Mouse (Mus musculus): ENCODE measurements at regions not wholly inside any gene's neighbourhood (a gene's known extent, or its start where the extent isn't known, plus 50 kb on each side); places are given as distances from the start of the nearest gene placed in this dataset.

- peak; percentile 14 for DNase-seq
Observed at GRCm38 (mm10) chr5:106318246-106318645, 139.7 kb downstream of the Barhl2 start.

- DNase-seq = no peak
Observed at GRCm38 (mm10) chr5:106313874-106314273, 144.1 kb downstream of the Barhl2 start.

GRCm38 (mm10) chr5:106301372-106301771 is 156.6 kb downstream of the Barhl2 start:
- DNase-seq = no peak

GRCm38 (mm10) chr5:106296721-106297120 is 161.2 kb downstream of the Barhl2 start:
- no peak for DNase-seq

DNA sequence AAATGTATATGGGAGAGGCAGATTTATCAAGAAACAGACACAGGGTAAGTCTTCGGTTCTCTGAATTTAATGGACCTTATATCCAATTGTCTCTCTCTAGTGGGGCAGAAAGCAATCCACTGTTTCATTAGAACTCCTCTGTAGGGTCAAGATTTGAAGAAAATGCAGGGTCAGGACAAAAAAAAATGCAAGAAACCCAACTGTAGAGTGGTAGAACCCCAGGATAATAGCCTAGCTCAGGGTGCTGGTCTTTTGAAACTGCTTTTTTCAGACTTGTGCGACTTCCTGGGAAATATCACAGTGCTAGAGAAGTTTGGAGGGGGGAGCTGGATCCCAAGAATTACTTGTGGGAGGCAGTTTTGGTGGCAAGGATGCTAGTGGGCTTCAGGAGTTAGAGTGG is 162.0 kb downstream of the Barhl2 start:
- no peak for DNase-seq

DNA sequence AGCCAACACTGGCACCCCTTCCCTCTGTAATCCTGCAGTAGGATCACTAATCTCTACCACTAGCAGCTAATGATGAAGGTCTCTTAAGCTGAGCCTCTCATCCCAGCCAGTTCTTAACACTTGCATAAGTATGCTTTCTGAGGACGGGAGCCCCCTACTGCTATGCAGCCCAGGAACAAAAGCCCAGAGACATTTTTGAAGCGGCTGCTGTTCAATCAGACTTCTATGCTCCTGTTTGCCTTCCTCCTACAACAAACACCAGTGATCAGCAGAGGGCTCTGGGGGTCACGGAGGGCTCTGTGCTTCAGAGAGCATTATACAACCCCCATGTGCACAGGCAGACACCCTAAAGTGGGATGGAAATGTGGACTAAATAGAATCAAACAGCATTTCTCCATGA is 162.4 kb downstream of the Barhl2 start:
- no peak for DNase-seq

DNA sequence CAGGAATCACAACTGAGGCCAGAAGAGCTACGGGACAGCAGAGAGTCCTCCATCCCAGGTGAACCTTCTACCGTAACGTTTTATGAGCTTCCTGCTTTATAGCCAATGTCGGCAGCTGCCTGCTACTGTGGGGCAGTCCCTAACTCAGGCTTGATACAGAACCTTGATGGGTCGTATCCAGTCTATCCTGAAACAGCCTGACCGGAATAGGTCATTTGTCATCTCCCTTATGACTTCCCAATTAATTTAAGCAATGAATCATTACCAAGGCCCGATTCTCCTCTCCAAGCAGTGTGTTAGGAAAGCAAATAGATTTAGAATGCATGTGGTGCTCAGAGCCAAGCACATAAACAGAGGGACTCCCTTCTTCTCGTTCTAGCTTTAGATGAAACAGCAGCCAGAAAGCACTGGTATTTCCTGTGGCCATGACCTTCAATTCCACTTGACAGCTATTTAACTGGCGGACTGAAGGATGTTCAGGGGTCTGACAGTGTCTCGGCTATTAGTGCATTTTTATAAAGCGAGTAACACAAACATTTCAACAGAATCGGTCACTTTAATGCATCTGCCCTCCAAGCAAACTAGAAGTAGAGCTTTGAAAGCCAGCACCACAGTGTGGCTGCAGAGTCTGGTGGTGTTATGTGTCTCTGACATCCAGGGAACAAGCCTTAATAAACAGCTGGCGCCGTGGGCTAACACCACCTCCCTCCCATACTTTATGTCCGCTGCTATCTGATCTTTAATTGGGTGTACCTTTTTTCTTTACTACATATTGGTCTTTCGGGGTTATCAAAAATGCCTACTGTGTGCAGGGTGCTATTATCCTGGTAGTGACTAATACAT is 165.4 kb downstream of the Barhl2 start:
- no peak for DNase-seq

DNA sequence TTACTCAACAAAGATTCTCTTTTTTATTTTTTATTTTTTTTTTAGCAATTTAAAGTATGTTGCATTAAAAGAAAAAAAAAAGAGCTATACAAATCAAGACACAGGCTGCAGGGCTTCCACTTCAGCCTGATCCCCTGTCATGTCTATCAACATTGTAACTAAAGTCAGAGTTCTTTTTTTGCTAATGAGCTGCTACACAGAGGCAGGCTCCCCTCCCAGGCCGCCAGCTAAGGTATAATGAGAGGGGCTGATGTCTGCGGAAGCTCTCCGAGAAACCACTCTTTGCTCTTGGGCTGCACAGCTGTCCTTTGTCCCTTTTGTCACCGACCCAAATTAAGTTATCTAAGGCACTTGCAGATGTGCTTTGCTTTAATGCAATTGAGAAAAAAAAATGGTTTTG is 172.8 kb downstream of the Barhl2 start:
- DNase-seq = no peak

- no peak for DNase-seq
Observed at GRCm38 (mm10) chr5:106284731-106285130, 173.2 kb downstream of the Barhl2 start.

- no peak for DNase-seq
Observed at GRCm38 (mm10) chr5:106282646-106283045, 175.3 kb downstream of the Barhl2 start.

DNA sequence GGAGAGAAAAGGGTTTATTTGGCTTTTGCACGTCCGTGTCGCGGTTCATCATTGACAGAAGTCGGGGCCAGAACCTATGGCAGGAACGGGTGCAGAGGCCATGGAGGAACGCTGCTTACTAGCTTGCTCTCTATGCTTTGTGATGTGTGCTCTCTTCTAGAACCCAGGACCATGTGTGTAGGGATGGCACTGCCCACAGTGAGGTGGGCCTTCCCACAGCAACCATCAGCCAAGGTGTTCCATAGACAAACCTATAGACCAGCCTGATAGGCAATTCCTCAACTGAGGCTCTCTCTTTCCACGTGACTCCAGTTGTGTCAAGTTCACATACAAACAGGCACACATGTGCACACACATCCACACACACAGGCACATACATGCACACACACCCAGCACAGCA is 180.2 kb downstream of the Barhl2 start:
- DNase-seq = no peak

GRCm38 (mm10) chr5:106277231-106277630 is 180.7 kb downstream of the Barhl2 start:
- DNase-seq = no peak

GRCm38 (mm10) chr5:106276186-106276585 is 181.8 kb downstream of the Barhl2 start:
- no peak for DNase-seq

DNA sequence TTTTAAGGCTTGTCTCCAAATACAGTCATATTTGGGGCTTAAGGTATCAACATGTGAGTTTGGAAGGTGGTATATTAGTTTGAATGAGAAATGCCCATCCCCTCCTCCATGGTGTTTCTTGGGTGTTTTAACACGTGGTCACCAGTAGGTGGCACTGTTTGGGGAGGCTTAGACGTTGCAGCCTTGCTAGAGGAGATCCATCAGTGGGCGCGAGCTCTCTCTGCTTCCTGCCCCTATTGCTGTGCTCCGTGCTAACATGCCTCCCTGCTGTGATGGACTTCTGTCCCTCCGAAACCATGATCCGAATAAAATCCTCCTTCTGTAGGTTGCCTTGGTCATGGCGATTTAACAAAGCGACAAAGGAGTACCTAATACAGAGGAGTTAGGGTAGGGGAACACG is 183.3 kb downstream of the Barhl2 start:
- DNase-seq = no peak

DNA sequence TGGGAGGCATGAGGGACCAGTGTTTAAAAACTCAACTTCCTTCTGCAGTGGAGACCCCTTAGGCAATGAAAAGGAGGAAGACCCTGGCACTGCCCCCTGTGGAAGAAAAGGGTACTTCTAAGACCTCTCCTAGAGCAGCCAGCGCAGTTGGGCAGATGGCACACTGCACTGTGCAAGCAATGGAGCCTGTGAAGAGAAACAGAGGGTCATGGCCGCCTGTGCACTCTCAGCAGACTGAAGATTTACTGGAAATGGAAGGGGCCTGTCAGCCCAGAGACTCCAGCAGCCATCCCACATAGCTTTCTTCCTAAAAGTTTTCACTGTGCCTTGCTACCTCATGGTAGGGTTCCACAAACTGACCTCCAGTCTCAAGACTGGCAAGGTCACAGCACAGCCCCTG is 193.4 kb downstream of the Barhl2 start:
- no peak for DNase-seq

- no peak for DNase-seq
Observed at GRCm38 (mm10) chr5:106257179-106257578, 200.8 kb downstream of the Barhl2 start.

- DNase-seq = no peak
Observed at GRCm38 (mm10) chr5:106229154-106229553, 228.8 kb downstream of the Barhl2 start.

DNA sequence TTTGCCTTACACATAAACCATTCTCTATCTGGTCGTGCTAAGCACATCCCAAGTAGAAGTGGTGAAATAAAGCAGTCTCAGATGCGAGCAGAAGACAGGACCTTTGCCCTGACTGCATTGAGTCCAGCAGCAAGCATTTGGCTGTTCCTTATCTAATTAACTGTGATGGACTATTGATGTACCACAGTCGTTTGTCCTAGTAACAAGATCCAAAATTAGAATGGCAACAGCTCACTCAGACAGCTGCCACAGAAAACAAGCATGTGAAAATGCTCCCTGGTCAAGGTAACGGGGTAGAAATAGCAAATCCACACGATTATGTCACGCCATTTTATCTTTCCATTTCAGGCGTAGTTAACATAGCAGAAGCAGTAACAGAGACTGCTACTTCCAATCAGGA is 233.8 kb downstream of the Barhl2 start:
- no peak for DNase-seq

DNA sequence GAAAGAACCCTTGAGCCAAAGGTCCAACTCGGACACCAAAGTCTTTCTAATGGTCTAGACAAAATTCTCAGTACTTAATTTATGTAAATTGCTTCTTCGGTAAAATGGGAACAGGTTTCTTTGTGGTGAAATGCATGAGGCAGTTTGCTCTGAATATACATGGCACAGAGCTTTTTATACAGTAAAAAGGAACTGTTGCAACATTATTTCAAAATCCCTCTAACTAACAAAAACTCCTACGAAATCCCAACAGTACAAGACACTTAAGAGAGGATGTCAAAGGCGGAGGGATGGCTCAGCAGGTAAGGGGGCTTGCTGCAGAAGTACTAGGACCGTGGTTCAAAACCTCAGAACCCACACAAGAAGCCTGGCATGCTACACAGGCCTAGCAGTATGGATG is 248.4 kb downstream of the Barhl2 start:
- DNase-seq = no peak

GRCm38 (mm10) chr5:106207706-106208105 is 250.3 kb downstream of the Barhl2 start:
- DNase-seq = no peak

DNA sequence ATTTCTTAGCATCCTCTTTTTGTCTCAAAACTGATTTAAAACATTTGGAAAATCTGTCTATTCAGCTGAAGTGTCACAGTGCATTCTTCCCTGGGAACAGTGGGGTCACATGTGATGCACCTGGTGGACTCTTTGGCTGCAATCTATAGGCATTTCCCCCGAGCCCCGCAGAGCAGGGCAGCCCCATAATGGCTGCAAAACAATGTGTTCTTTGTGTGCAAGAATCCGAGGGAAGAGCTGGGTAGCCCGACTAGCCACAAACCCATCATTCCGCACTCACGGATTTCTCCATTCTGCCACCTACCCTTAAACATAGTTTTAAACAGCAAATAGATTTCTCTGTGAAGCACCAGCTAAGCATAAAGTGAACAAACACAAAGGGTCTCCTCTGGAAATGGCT is 252.2 kb downstream of the Barhl2 start:
- no peak for DNase-seq

DNA sequence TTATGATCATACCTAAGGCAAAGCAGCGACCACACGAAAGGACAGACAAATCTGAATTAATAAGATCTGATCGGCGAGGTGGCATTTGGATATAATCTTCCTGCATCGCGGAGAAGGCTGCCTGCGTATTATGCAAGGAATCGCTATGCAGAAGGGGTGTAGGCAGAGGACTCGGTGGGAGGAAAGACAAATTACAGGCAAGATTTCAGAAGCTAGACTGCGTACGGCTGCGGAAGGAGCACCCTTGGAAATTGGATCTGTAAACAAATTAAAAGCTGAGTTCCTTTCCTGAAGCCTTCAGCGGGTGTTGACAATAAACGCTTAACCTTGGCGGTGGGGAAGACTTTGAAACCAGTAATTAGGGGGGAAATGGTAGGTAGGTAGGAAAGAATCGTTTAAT is 257.3 kb downstream of the Barhl2 start:
- no peak for DNase-seq

- DNase-seq = no peak
Observed at GRCm38 (mm10) chr5:106199061-106199460, 258.9 kb downstream of the Barhl2 start.

DNA sequence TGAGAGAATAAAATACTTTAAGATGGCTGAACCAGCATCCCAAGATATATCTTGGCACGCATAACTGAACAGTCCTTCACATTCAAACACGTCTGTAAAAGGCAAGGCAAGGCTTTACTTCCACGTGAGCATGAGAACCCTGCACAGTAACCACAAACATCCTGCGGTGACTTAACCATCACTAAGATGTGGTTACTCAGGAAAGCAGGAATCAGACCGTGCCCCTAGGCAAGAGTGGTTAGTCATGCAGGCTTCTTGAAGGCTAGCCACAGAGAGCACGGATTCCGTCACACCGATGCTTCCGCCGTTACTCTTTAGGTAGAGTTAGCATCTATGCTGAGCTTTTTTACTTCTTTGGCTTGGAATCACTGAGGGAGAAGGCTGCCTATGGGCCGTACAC is 266.8 kb downstream of the Barhl2 start:
- DNase-seq = no peak

- DNase-seq = no peak
Observed at GRCm38 (mm10) chr5:106181726-106182125, 276.2 kb downstream of the Barhl2 start.

Data from kidney, adult 18-20 months (tissue).